Mouse (Mus musculus) splenic B cell, adult 2 months (primary cell): ENCODE measurements around the gene Ctnnd2.
"Not testable (repeated sequence)": the region's sequence is repeated elsewhere in the genome, so short reads cannot be mapped to it uniquely, and the experiment has no call there.

Experiments used
- DNase-seq: peaks from one replicate; pipeline ENCODE4 v3.0.0-alpha.2; 2011; ENCODE audit warnings: low read depth, low spot score
- H3K27me3 ChIP-seq: 2 replicates; pipeline ENCODE4 v1.6.1; 2012; ENCODE audit warnings: mild to moderate bottlenecking, low read length, moderate library complexity, mixed read lengths; ENCODE audit not compliant: control insufficient read depth, poor library complexity, insufficient read depth, severe bottlenecking
- H3K36me3 ChIP-seq: 2 replicates; pipeline ENCODE4 v1.6.1; 2012; ENCODE audit warnings: mild to moderate bottlenecking, low read length, moderate library complexity, mixed read lengths; ENCODE audit not compliant: control insufficient read depth, poor library complexity, insufficient read depth, severe bottlenecking

The Ctnnd2 gene

GRCm38 (mm10) chr15:30172391-30173281, at the start of gene Ctnnd2:
TSS of gene Ctnnd2 (plus strand) at chr15:30172593.
- no peaks in the 10 kb centered on the region for H3K27me3 ChIP-seq
- no peak for DNase-seq
- H3K36me3 ChIP-seq: no peaks in the 10 kb centered on the region

GRCm38 (mm10) chr15:30130705-30131104, 41.7 kb upstream of the Ctnnd2 start:
- Histone ChIP-seq H3K36me3 (no peaks in the 10 kb centered on the region), H3K27me3 (no peaks in the 10 kb centered on the region)
- DNase-seq: no peak

- H3K36me3 ChIP-seq, DNase-seq, H3K27me3 ChIP-seq: not testable (repeated sequence)
Measured at GRCm38 (mm10) chr15:30139626-30140025, 32.8 kb upstream of the Ctnnd2 start.

- DNase-seq: no peak
- Histone ChIP-seq H3K27me3 (no peaks in the 10 kb centered on the region; the same call in 1 of the 2 replicates), H3K36me3 (no peaks in the 10 kb centered on the region)
Measured at GRCm38 (mm10) chr15:30145413-30145812, 27.0 kb upstream of the Ctnnd2 start.

GRCm38 (mm10) chr15:30152176-30152575, 20.2 kb upstream of the Ctnnd2 start:
- no peak for DNase-seq
- Histone ChIP-seq H3K27me3 (no peaks in the 10 kb centered on the region), H3K36me3 (no peaks in the 10 kb centered on the region)

GRCm38 (mm10) chr15:30157975-30158374, 14.4 kb upstream of the Ctnnd2 start:
- no peak for DNase-seq
- Histone ChIP-seq H3K27me3 (no peaks in the 10 kb centered on the region), H3K36me3 (no peaks in the 10 kb centered on the region)

GRCm38 (mm10) chr15:30170031-30170430, 2.4 kb upstream of the Ctnnd2 start:
- Histone ChIP-seq H3K36me3 (no peaks in the 10 kb centered on the region), H3K27me3 (no peaks in the 10 kb centered on the region)
- DNase-seq: no peak

GRCm38 (mm10) chr15:30171493-30172195, 749 bp upstream of the Ctnnd2 start:
- Histone ChIP-seq H3K27me3 (no peaks in the 10 kb centered on the region), H3K36me3 (no peaks in the 10 kb centered on the region)
- DNase-seq: no peak

- H3K36me3 ChIP-seq: no peaks in the 10 kb centered on the region
- no peaks in the 10 kb centered on the region for H3K27me3 ChIP-seq
- DNase-seq: no peak
Measured at GRCm38 (mm10) chr15:30173370-30173941, 1.1 kb downstream of the Ctnnd2 start.

GRCm38 (mm10) chr15:30174321-30174720, 1.9 kb downstream of the Ctnnd2 start:
- Histone ChIP-seq H3K27me3 (no peaks in the 10 kb centered on the region), H3K36me3 (no peaks in the 10 kb centered on the region)
- no peak for DNase-seq

- no peaks in the 10 kb centered on the region for H3K36me3 ChIP-seq
- no peak for DNase-seq
- H3K27me3 ChIP-seq: no peaks in the 10 kb centered on the region
Measured at GRCm38 (mm10) chr15:30184020-30184419, 11.6 kb downstream of the Ctnnd2 start.

- Histone ChIP-seq H3K27me3 (no peaks in the 10 kb centered on the region), H3K36me3 (no peaks in the 10 kb centered on the region)
- no peak for DNase-seq
Measured at GRCm38 (mm10) chr15:30190872-30191271, 18.5 kb downstream of the Ctnnd2 start.

GRCm38 (mm10) chr15:30191931-30192668, 19.7 kb downstream of the Ctnnd2 start:
- Histone ChIP-seq H3K27me3 (no peaks in the 10 kb centered on the region), H3K36me3 (no peaks in the 10 kb centered on the region)
- DNase-seq: no peak

GRCm38 (mm10) chr15:30198429-30198828, 26.0 kb downstream of the Ctnnd2 start:
- Histone ChIP-seq H3K27me3 (no peaks in the 10 kb centered on the region), H3K36me3 (no peaks in the 10 kb centered on the region)
- no peak for DNase-seq
